Mouse (Mus musculus) MEL (cell line): ENCODE measurements at regions not wholly inside any gene's neighbourhood (a gene's known extent, or its start where the extent isn't known, plus 50 kb on each side); places are given as distances from the start of the nearest gene placed in this dataset.

ENCODE experiments used
- BHLHE40 ChIP-seq: IDR thresholded peaks from 2 replicates; pipeline ENCODE4 v1.6.1; 2012; ENCODE audit warnings: low read depth, mild to moderate bottlenecking, inconsistent platforms, low read length, improper control_type of control experiment, borderline replicate concordance
- CHD2 ChIP-seq: IDR thresholded peaks from 2 replicates; pipeline ENCODE4 v1.6.1; 2011; ENCODE audit warnings: low read length, improper control_type of control experiment
- CTCF ChIP-seq, 3 experiments: IDR thresholded peaks in 2 of 3; conservative IDR thresholded peaks in 1 of 3; 2 replicates each; pipeline ENCODE4 v1.5.1; 2011 to 2012; ENCODE audit warnings: low read length in 3 of 3, low read depth in 2 of 3, mild to moderate bottlenecking in 2 of 3, improper control_type of control experiment in 1 of 3, inconsistent platforms in 1 of 3, mixed read lengths in 1 of 3, moderate library complexity in 1 of 3; ENCODE audit not compliant: control insufficient read depth in 1 of 3, insufficient read depth in 1 of 3, poor library complexity in 1 of 3, severe bottlenecking in 1 of 3
- EP300 ChIP-seq, 2 experiments: IDR thresholded peaks; 2 replicates each; pipeline ENCODE4 v1.6.1; 2011; ENCODE audit warnings: improper control_type of control experiment in 2 of 2, low read length in 2 of 2, low read depth in 1 of 2, mild to moderate bottlenecking in 1 of 2
- ETS1 ChIP-seq: IDR thresholded peaks from 2 replicates; pipeline ENCODE4 v1.6.1; 2012; ENCODE audit warnings: low read depth, mild to moderate bottlenecking, inconsistent platforms, low read length, improper control_type of control experiment, moderate library complexity
- HCFC1 ChIP-seq: IDR thresholded peaks from 2 replicates; pipeline ENCODE4 v1.6.1; 2012; ENCODE audit warnings: low read depth, mild to moderate bottlenecking, inconsistent platforms, low read length, improper control_type of control experiment, moderate library complexity
- NRF1 ChIP-seq: IDR thresholded peaks from 2 replicates; pipeline ENCODE4 v1.6.1; 2014; ENCODE audit warnings: low read depth, mild to moderate bottlenecking, inconsistent platforms, low read length, improper control_type of control experiment, moderate library complexity; ENCODE audit not compliant: poor library complexity, insufficient read depth, severe bottlenecking
- POLR2A ChIP-seq, 2 experiments: IDR thresholded peaks; 2 replicates each; pipeline ENCODE4 v1.6.1; 2011 to 2012; ENCODE audit warnings: low read length in 2 of 2, mild to moderate bottlenecking in 2 of 2, control low read depth in 1 of 2, improper control_type of control experiment in 1 of 2, low read depth in 1 of 2, moderate library complexity in 1 of 2; ENCODE audit not compliant: control insufficient read depth in 1 of 2, insufficient read depth in 1 of 2, poor library complexity in 1 of 2
- POLR2AphosphoS2 ChIP-seq: IDR thresholded peaks from 2 replicates; pipeline ENCODE4 v1.6.1; 2011; ENCODE audit warnings: low read length, improper control_type of control experiment
- ZMIZ1 ChIP-seq: IDR thresholded peaks from 2 replicates; pipeline ENCODE4 v1.6.1; 2012; ENCODE audit warnings: low read depth, mild to moderate bottlenecking, inconsistent platforms, low read length, improper control_type of control experiment, moderate library complexity

GRCm38 (mm10) chr4:7965663-7966062, 273.2 kb downstream of the Car8 start:
- no peak for TF ChIP-seq CTCF (IDR thresholded peaks at IDR 0.05 in 2 of 3, conservative IDR thresholded peaks at IDR 0.05 in 1 of 3; ENCODE audit: control insufficient read depth in 1 of 3, insufficient read depth in 1 of 3, low read depth in 2 of 3, low read length in 3 of 3, poor library complexity in 1 of 3, severe bottlenecking in 1 of 3)
- no peak for TF ChIP-seq ETS1
- TF ChIP-seq NRF1, result no peak
- no peak for TF ChIP-seq ZMIZ1
- no peak for TF ChIP-seq EP300 (IDR thresholded peaks at IDR 0.05; ENCODE audit: low read depth in 1 of 2, low read length in 2 of 2)
- TF ChIP-seq POLR2A (IDR thresholded peaks at IDR 0.05; ENCODE audit: control insufficient read depth in 1 of 2, insufficient read depth in 1 of 2, low read depth in 1 of 2, low read length in 2 of 2, poor library complexity in 1 of 2), result no peak
- no peak for TF ChIP-seq HCFC1
- TF ChIP-seq BHLHE40, result no peak
- no peak for TF ChIP-seq CHD2
- TF ChIP-seq POLR2AphosphoS2, result no peak
